Mouse (Mus musculus) urinary bladder, postnatal 14 days (tissue): Measurements from ENCODE around the gene Sympk.
A peak's percentile ranks its signal among the peaks of the same experiment; 100 is the strongest.

Source experiments
- DNase-seq: peaks from one replicate; pipeline ENCODE4 v3.0.0; 2021; ENCODE audit warnings: low spot score

Sympk gene

GRCm38 (mm10) chr7:19007026-19007977 lies 16.9 kb upstream of the Sympk start:
- no peak for DNase-seq

- DNase-seq = no peak
These were observed 13.6 kb upstream of the Sympk start for GRCm38 (mm10) chr7:19010581-19010980.

- DNase-seq = peak; percentile 43
These were observed 12.1 kb upstream of the Sympk start for GRCm38 (mm10) chr7:19012025-19012621.

GRCm38 (mm10) chr7:19012882-19013281 lies 11.3 kb upstream of the Sympk start:
- no peak for DNase-seq

- no peak for DNase-seq
These were observed 9.7 kb upstream of the Sympk start for GRCm38 (mm10) chr7:19014452-19014851.

- no peak for DNase-seq
These were observed 8.1 kb upstream of the Sympk start for GRCm38 (mm10) chr7:19016042-19016441.

- no peak for DNase-seq
These were observed 6.3 kb upstream of the Sympk start for GRCm38 (mm10) chr7:19017909-19018308.

GRCm38 (mm10) chr7:19021048-19021447 lies 3.1 kb upstream of the Sympk start:
- no peak for DNase-seq

GRCm38 (mm10) chr7:19022189-19022958 lies 1.8 kb upstream of the Sympk start:
- DNase-seq = no peak

- DNase-seq = peak; percentile 37
These were observed 791 bp upstream of the Sympk start, which contains the start of gene Foxa3 for GRCm38 (mm10) chr7:19023357-19023814. Gene Foxa3, minus strand, starts transcription at chr7:19023538.

- DNase-seq = peak; percentile 22
These were observed 541 bp downstream of the Sympk start for GRCm38 (mm10) chr7:19024581-19025255.

- no peak for DNase-seq
These were observed 3.9 kb downstream of the Sympk start for GRCm38 (mm10) chr7:19028067-19028466.

GRCm38 (mm10) chr7:19029084-19029653 lies 5.0 kb downstream of the Sympk start:
- DNase-seq = peak; percentile 43

GRCm38 (mm10) chr7:19031641-19032040 lies 7.5 kb downstream of the Sympk start:
- no peak for DNase-seq

GRCm38 (mm10) chr7:19044616-19045015 lies 20.4 kb downstream of the Sympk start:
- DNase-seq = no peak

GRCm38 (mm10) chr7:19046286-19047069 lies 22.3 kb downstream of the Sympk start:
- no peak for DNase-seq

- DNase-seq = no peak
These were observed 23.9 kb downstream of the Sympk start for GRCm38 (mm10) chr7:19048006-19048527.

GRCm38 (mm10) chr7:19049252-19049651 lies 25.1 kb downstream of the Sympk start:
- no peak for DNase-seq

GRCm38 (mm10) chr7:19050172-19050571 lies 26.0 kb downstream of the Sympk start:
- DNase-seq = no peak

- no peak for DNase-seq
These were observed 27.0 kb downstream of the Sympk start for GRCm38 (mm10) chr7:19051161-19051560.
